Mouse (Mus musculus): ENCODE data around the gene Lrrc37a. TPM values are rescaled to one million over a fixed set of nuclear protein-coding genes. Genes with fewer than 3 reads are reported as not detected.
A peak's percentile ranks its signal among the peaks of the same experiment; 100 is the strongest.

Gene Lrrc37a
- polyA plus RNA-seq, 1 experiment, result not detected

- H3K27ac ChIP-seq (ENCODE audit: insufficient read depth, low read length), result no peak overlapping the region
- H3K4me3 ChIP-seq (ENCODE audit: insufficient read depth, low read length), result no peak overlapping the region
- H3K4me1 ChIP-seq (ENCODE audit: control insufficient read depth, insufficient read depth, low read length), result peaks cover 3% of the 10 kb centered on the region
- TF ChIP-seq POLR2A (IDR thresholded peaks at IDR 0.05; ENCODE audit: extremely low read depth, insufficient read depth, low read length) (no peak), CTCF (IDR thresholded peaks at IDR 0.05; ENCODE audit: extremely low read depth, insufficient read depth, low read length) (no peak)
These were observed 101.7 kb downstream of the Lrrc37a start for GRCm38 (mm10) chr11:103402738-103403137.

- Histone ChIP-seq H3K4me1 (ENCODE audit: control insufficient read depth, insufficient read depth, low read length) (peaks cover 3% of the 10 kb centered on the region), H3K4me3 (ENCODE audit: insufficient read depth, low read length) (no peak overlapping the region), H3K27ac (ENCODE audit: insufficient read depth, low read length) (no peak overlapping the region)
- TF ChIP-seq CTCF (IDR thresholded peaks at IDR 0.05; ENCODE audit: extremely low read depth, insufficient read depth, low read length), result peak; percentile 66
- TF ChIP-seq POLR2A (IDR thresholded peaks at IDR 0.05; ENCODE audit: extremely low read depth, insufficient read depth, low read length), result no peak
These were observed 102.2 kb downstream of the Lrrc37a start for GRCm38 (mm10) chr11:103402198-103402597.

Other genes starting within 250 kb of the Lrrc37a start
- 2.8 and 3.4 TPM in 2 replicates for gene Map3k14, start 237.1 kb downstream of the Lrrc37a start, polyA plus RNA-seq (2012; rRNA removed)
- 11.8 and 13.2 TPM in 2 replicates for gene Arhgap27, start 140.9 kb downstream of the Lrrc37a start, polyA plus RNA-seq (2012; rRNA removed)
- 16.0 and 16.5 TPM in 2 replicates for gene Plekhm1, start 91.9 kb downstream of the Lrrc37a start, polyA plus RNA-seq (2012; rRNA removed)
- not detected in 2 replicates for gene Gm884, start 116.5 kb upstream of the Lrrc37a start, polyA plus RNA-seq (2012; rRNA removed)
- gene Lyzl6, start 134.3 kb upstream of the Lrrc37a start, polyA plus RNA-seq (2012; rRNA removed), result not detected in 2 replicates
- 107 and 122 TPM in 2 replicates for gene Rprml, start 145.0 kb upstream of the Lrrc37a start, polyA plus RNA-seq (2012; rRNA removed)
- 92.3 and 99.9 TPM in 2 replicates for gene Gosr2, start 193.3 kb upstream of the Lrrc37a start, polyA plus RNA-seq (2012; rRNA removed)
- gene Wnt9b, start 245.2 kb upstream of the Lrrc37a start, polyA plus RNA-seq (2012; rRNA removed), result 0.09 and 0.10 TPM in 2 replicates

Measured in cortical plate, adult 2 months (tissue).